Mouse (Mus musculus) heart, adult 8-10 months (tissue): ENCODE measurements around the gene Nova1. TPM values are rescaled to one million over a fixed set of nuclear protein-coding genes. Genes with fewer than 3 reads are reported as not detected.
A peak's percentile ranks its signal among the peaks of the same experiment; 100 is the strongest.

ENCODE experiments used
- DNase-seq: peaks from one replicate; pipeline ENCODE4 v3.0.0; 2022; ENCODE audit warnings: low spot score
- total RNA-seq, 4 experiments: library from RNA; stranded (reverse); gene quantifications; 2 replicates each; pipeline ENCODE4 v1.2.4; 2022

Gene Nova1
- 1 to 10 TPM; 3.3 to 4.6 (median 4.3) TPM for total RNA-seq

- peak; percentile 41 for DNase-seq
Observed at GRCm38 (mm10) chr12:46818856-46819347, at the start of gene Nova1. TSS of gene Nova1 (minus strand) at chr12:46818929.

- DNase-seq = peak; percentile 95
Observed at GRCm38 (mm10) chr12:46819348-46820022, 756 bp upstream of the Nova1 start.

GRCm38 (mm10) chr12:46818021-46818855 is 491 bp downstream of the Nova1 start:
- peak; percentile 13 for DNase-seq

GRCm38 (mm10) chr12:46817211-46817803 is 1.4 kb downstream of the Nova1 start:
- DNase-seq = peak; percentile 11

GRCm38 (mm10) chr12:46816291-46816690 is 2.4 kb downstream of the Nova1 start:
- DNase-seq = no peak

- DNase-seq = no peak
Observed at GRCm38 (mm10) chr12:46815697-46816096, 3.0 kb downstream of the Nova1 start.

- DNase-seq = no peak
Observed at GRCm38 (mm10) chr12:46814820-46815219, 3.9 kb downstream of the Nova1 start.

GRCm38 (mm10) chr12:46801311-46801710 is 17.4 kb downstream of the Nova1 start:
- DNase-seq = no peak

- no peak for DNase-seq
Observed at GRCm38 (mm10) chr12:46782301-46783280, 36.1 kb downstream of the Nova1 start.

GRCm38 (mm10) chr12:46781481-46781880 is 37.2 kb downstream of the Nova1 start:
- no peak for DNase-seq

GRCm38 (mm10) chr12:46780983-46781382 is 37.7 kb downstream of the Nova1 start:
- DNase-seq = no peak

GRCm38 (mm10) chr12:46759450-46759849 is 59.3 kb downstream of the Nova1 start:
- DNase-seq = no peak

- no peak for DNase-seq
Observed at GRCm38 (mm10) chr12:46754325-46754848, 64.3 kb downstream of the Nova1 start.

GRCm38 (mm10) chr12:46753096-46753495 is 65.6 kb downstream of the Nova1 start:
- no peak for DNase-seq

GRCm38 (mm10) chr12:46733261-46733660 is 85.5 kb downstream of the Nova1 start:
- no peak for DNase-seq

- DNase-seq = no peak
Observed at GRCm38 (mm10) chr12:46731943-46732342, 86.8 kb downstream of the Nova1 start.

GRCm38 (mm10) chr12:46721914-46722313 is 96.8 kb downstream of the Nova1 start:
- no peak for DNase-seq

- no peak for DNase-seq
Observed at GRCm38 (mm10) chr12:46719076-46719475, 99.7 kb downstream of the Nova1 start.

- no peak for DNase-seq
Observed at GRCm38 (mm10) chr12:46710094-46710493, 108.6 kb downstream of the Nova1 start.

GRCm38 (mm10) chr12:46709475-46709874 is 109.3 kb downstream of the Nova1 start:
- no peak for DNase-seq

GRCm38 (mm10) chr12:46700202-46700601 is 118.5 kb downstream of the Nova1 start:
- DNase-seq = no peak
